Mouse (Mus musculus) kidney, postnatal 0 days (tissue): Measurements from ENCODE around the gene Chchd3. TPM values are rescaled to one million over a fixed set of nuclear protein-coding genes. Genes with fewer than 3 reads are reported as not detected.

Source experiments
- ATAC-seq: fragments of 200-750 bp; cut with Nextera tagmentation; replicated peaks from 2 replicates; pipeline ENCODE4 v1.8.0; 2017; ENCODE audit warnings: low read depth, moderate number of reproducible peaks, moderate TSS enrichment, moderate library complexity; ENCODE audit not compliant: low FRiP score
- DNase-seq: peaks from one replicate; pipeline ENCODE4 v3.0.0-alpha.2; 2016; ENCODE audit warnings: low spot score
- H3K27ac ChIP-seq: fragments of 300-500 bp; sonication (generic); 2 replicates; pipeline ENCODE4 v1.5.1; 2014; ENCODE audit warnings: mild to moderate bottlenecking
- H3K27me3 ChIP-seq: fragments of 300-500 bp; sonication (generic); 2 replicates; pipeline ENCODE4 v1.6.1; 2014; ENCODE audit warnings: low read length, mixed read lengths; ENCODE audit not compliant: insufficient read depth
- H3K36me3 ChIP-seq: fragments of 300-500 bp; sonication (generic); 2 replicates; pipeline ENCODE4 v1.6.1; 2014; ENCODE audit warnings: low read length, mixed read lengths; ENCODE audit not compliant: insufficient read depth
- H3K4me1 ChIP-seq: fragments of 300-500 bp; sonication (generic); replicated peaks from 2 replicates; pipeline ENCODE4 v1.6.1; 2014; ENCODE audit warnings: antibody characterized with exemption, low read length, mixed read lengths; ENCODE audit not compliant: insufficient read depth
- H3K4me2 ChIP-seq: fragments of 300-500 bp; sonication (generic); 2 replicates; pipeline ENCODE4 v1.6.1; 2014; ENCODE audit warnings: mild to moderate bottlenecking, low read length, moderate library complexity, mixed read lengths
- H3K4me3 ChIP-seq: fragments of 300-500 bp; sonication (generic); replicated peaks from 2 replicates; pipeline ENCODE4 v1.5.1; 2014; ENCODE audit warnings: low read depth, low read length
- H3K9ac ChIP-seq: fragments of 300-500 bp; sonication (generic); 2 replicates; pipeline ENCODE4 v1.6.1; 2014; ENCODE audit warnings: low read depth, low read length
- H3K9me3 ChIP-seq: fragments of 300-500 bp; sonication (generic); replicated peaks from 2 replicates; pipeline ENCODE4 v1.6.1; 2016; ENCODE audit warnings: low read length, inconsistent platforms, mixed read lengths
- CTCF ChIP-seq: IDR thresholded peaks from 2 replicates; pipeline ENCODE4 v1.5.1; 2016; ENCODE audit warnings: antibody characterized with exemption, low read depth, mild to moderate bottlenecking, moderate library complexity
- WGBS: fragments of 180-500 bp; shearing (Covaris S2); extraction: QIAGEN DNeasy Blood & Tissue Kit; methylation state at CpG from one replicate; pipeline ENCODE4 v1.1.7; 2014; 5-methylcytosine and 5-hydroxymethylcytosine counted together
- polyA plus RNA-seq: library from polyadenylated mRNA; unstranded; fragments of >200 nt; fragmentation: Nextera tagmentation; extraction: Ambion mirVana; gene quantifications from 2 replicates; pipeline ENCODE4 v1.2.1, GENCODE M21; 2015

Gene Chchd3
- polyA plus RNA-seq, 1 experiment from 2014 or later, result 154 TPM

DNA sequence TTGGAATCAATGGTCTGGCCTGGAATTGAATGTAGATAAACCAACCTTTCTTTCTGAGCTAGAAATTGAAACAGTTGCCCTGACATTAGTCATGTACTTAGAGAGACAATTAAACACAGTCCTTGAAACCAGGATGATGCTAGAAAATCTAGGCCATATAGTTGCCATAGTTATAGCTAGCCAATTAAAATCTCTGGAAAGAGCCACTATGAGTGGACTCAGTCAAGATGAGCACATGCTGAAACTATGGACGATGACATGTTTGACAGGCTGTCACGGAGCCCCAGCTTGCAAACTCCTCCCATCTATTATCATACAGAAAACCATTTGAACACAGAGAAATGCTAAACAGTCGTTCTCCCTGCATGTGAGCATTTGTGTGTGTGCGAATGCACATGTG is 6.4 kb upstream of the Chchd3 start:
- Histone ChIP-seq H3K27ac (no peak overlapping the region), H3K9me3 (no peaks in the 10 kb centered on the region), H3K4me1 (no peaks in the 10 kb centered on the region), H3K4me3 (no peak overlapping the region), H3K36me3 (no peaks in the 10 kb centered on the region), H3K9ac (no peak overlapping the region), H3K4me2 (no peak overlapping the region), H3K27me3 (no peaks in the 10 kb centered on the region)
- TF ChIP-seq CTCF, result no peak
- ATAC-seq (no peak), DNase-seq (no peak)
- 83% methylated on average over 4 of the region's 4 CpGs for WGBS

DNA sequence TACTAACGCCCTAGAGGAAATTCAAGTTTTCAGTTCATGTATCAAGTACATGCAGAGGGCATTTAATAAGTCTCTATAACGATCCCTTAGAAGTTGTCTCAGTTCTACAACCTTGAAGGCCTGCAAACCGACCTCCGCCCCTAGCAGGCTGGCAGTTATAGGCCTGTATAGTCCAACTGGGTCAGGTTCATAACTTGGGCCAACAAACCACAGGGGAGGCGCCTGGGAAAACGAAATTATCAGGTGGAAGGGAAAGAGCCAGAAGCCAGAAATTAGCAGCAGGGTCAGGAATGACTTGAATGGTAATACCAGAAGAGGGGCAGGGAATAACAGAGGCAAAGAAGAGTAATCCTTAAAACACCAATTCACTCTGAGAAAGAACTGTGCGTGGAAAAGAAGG is 784 bp downstream of the Chchd3 start:
- Histone ChIP-seq H3K36me3 (no peaks in the 10 kb centered on the region), H3K9me3 (no peaks in the 10 kb centered on the region), H3K4me3 (peak overlapping the region; percentile 81), H3K27me3 (no peaks in the 10 kb centered on the region), H3K4me1 (no peaks in the 10 kb centered on the region), H3K27ac (peak overlapping the region; percentile 77), H3K4me2 (peak overlapping the region; percentile 61), H3K9ac (peak overlapping the region; percentile 66)
- DNase-seq (peak; percentile 7), ATAC-seq (no peak)
- TF ChIP-seq CTCF, result no peak
- WGBS, result 30% methylated on average over 7 of the region's 7 CpGs

DNA sequence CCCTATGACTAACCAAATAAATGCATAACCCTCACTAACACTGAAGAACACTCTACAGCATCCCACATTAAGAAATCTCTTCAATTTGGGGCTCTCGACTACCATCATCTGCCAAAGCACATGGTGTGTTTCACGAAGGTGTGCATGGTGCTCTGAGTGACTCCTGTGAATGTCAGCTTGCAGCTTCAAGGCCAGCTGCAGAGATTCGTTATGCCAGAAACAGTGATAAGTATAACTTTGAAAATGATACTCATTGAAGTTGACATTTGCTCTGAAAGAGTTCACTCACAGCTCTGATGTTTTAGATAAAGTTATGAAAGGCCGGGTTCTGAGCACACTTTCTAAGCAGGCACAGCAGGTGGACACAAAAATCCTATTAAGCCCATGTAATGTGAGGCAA is 3.7 kb downstream of the Chchd3 start:
- Histone ChIP-seq H3K9ac (no peak overlapping the region), H3K27me3 (no peaks in the 10 kb centered on the region), H3K4me3 (no peak overlapping the region), H3K36me3 (no peaks in the 10 kb centered on the region), H3K4me2 (no peak overlapping the region), H3K4me1 (no peaks in the 10 kb centered on the region), H3K27ac (no peak overlapping the region), H3K9me3 (no peaks in the 10 kb centered on the region)
- no peak for ATAC-seq
- DNase-seq, result no peak
- no peak for TF ChIP-seq CTCF
- 80% methylated on average over 4 of the region's 4 CpGs for WGBS

DNA sequence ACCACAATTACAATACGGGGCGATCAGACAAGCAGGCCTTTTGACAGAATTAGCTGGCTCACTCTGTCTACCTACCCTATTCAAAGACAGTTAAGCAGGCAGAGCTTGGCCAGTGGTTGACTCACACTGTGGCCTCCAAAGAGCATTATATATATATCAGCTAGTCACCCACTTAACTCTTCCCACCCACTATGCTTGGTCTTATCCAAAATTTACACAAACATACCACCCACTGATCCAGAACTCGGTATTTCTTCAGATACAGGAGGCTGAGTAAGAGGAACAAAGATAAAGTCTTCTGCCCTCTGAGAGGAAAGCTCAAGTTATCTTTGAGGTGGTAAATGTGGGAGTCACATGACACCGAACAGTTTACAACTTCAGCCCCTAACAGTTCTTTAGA is 4.4 kb downstream of the Chchd3 start:
- ATAC-seq (no peak), DNase-seq (no peak)
- Histone ChIP-seq H3K27ac (no peak overlapping the region), H3K4me1 (no peaks in the 10 kb centered on the region), H3K27me3 (no peaks in the 10 kb centered on the region), H3K4me3 (no peak overlapping the region), H3K9ac (no peak overlapping the region), H3K4me2 (no peak overlapping the region), H3K9me3 (no peaks in the 10 kb centered on the region), H3K36me3 (no peaks in the 10 kb centered on the region)
- WGBS, result 95% methylated on average over 4 of the region's 4 CpGs
- TF ChIP-seq CTCF, result no peak

DNA sequence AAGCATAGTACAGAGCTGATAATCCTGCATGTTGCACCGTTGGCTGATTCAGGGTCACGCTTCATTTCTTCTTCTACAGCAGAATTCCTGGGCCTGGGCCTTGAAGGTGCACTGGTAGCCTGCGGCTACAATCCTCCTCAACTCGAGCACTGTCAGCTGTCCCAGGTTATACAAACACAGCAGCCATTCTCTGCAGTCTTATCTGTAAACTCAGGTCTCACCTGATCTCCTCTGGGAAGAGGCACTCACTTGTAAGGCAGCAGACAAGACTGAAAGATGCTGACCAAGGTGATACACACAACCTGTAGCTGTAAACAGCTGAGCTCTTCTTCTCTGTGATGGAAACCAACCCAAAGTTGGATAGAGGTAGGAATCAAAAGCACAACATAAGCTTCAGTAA is 5.1 kb downstream of the Chchd3 start:
- no peak for TF ChIP-seq CTCF

DNA sequence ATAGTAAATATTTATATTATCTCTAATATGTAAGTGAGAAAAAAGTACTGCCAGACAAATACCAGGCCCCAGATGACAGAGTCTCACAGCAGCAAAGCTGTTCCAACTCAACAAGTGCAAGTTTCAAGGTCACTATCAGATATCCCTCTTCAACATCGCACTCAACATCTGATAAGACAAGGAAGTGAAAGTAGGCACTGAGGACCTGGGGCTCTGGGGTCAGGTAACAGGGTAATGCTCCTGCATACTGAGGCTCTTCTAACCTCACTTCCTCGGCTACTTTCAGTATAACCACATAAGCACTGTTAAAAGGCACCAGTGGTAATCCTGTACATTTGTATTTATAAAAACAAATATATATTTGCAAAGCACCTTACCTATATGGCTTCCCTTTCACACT is 8.4 kb downstream of the Chchd3 start:
- DNase-seq (no peak), ATAC-seq (no peak)
- H3K27me3 ChIP-seq, result no peaks in the 10 kb centered on the region
- H3K9me3 ChIP-seq, result no peaks in the 10 kb centered on the region
- TF ChIP-seq CTCF, result no peak
- no peaks in the 10 kb centered on the region for H3K4me1 ChIP-seq
- no peak overlapping the region for H3K4me3 ChIP-seq
- WGBS, result 62% methylated on average over 2 of the region's 2 CpGs
- H3K9ac ChIP-seq, result no peak overlapping the region
- H3K4me2 ChIP-seq, result no peak overlapping the region
- no peaks in the 10 kb centered on the region for H3K36me3 ChIP-seq
- no peak overlapping the region for H3K27ac ChIP-seq

More for the DNA sequence above, 5.1 kb downstream of the Chchd3 start:
- H3K4me3 ChIP-seq, result no peak overlapping the region
- H3K27ac ChIP-seq, result no peak overlapping the region
- H3K9ac ChIP-seq, result no peak overlapping the region
- no peaks in the 10 kb centered on the region for H3K27me3 ChIP-seq
- no peaks in the 10 kb centered on the region for H3K36me3 ChIP-seq
- no peak overlapping the region for H3K4me2 ChIP-seq
- ATAC-seq (no peak), DNase-seq (no peak)
- no peaks in the 10 kb centered on the region for H3K9me3 ChIP-seq
- H3K4me1 ChIP-seq, result no peaks in the 10 kb centered on the region
- WGBS, result 82% methylated on average over 4 of the region's 4 CpGs

DNA sequence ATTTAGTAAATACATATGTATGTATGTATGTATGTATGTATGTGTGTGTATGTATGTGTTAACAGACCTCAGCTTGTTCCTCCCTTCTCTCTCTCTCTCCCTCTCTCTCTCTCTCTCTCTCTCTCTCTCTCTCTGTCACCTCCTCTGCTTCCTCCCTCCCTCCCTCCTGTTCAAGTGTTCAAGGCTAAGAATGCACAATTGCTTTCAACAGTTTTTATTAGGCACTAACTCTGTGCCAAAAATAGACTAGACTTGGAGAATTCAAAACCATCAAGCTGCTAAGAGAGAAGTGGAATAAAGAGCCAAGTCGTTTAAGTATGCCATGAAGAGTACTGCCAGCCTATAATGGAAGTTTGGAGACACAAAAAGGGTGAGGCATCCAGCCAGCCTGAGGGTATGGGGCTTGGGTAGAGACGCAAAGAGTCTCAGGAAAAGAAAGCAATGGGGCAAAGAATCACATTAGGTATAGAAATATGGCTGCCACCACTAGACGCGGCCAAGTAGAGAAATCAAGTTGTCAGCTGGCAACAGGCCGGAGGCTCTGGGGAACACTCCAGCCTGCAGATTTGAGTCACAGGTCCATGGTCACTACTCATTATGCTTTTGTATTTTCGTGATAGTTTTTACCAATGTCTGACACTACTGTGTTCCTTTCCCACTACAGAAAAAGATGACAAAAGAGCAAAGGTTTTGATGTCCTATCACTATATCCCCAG is 10.2 kb downstream of the Chchd3 start:
- no peak overlapping the region for H3K4me2 ChIP-seq
- H3K27me3 ChIP-seq, result no peaks in the 10 kb centered on the region
- H3K9me3 ChIP-seq, result no peaks in the 10 kb centered on the region
- WGBS, result 85% methylated on average over 6 of the region's 6 CpGs
- no peak for DNase-seq
- H3K4me1 ChIP-seq, result no peaks in the 10 kb centered on the region
- H3K36me3 ChIP-seq, result no peaks in the 10 kb centered on the region
- H3K9ac ChIP-seq, result no peak overlapping the region
- H3K27ac ChIP-seq, result no peak overlapping the region
- no peak for ATAC-seq
- H3K4me3 ChIP-seq, result no peak overlapping the region
- TF ChIP-seq CTCF, result no peak
